Mouse (Mus musculus): ENCODE results near the gene Tldc2. TPM values are rescaled to one million over a fixed set of nuclear protein-coding genes. Genes with fewer than 3 reads are reported as not detected.

Gene Tldc2
- total RNA-seq, 1 experiment from 2014 or later = not detected

GRCm38 (mm10) chr2:157129096-157129495, 42.2 kb downstream of the Tldc2 start:
- DNase-seq = no peak

GRCm38 (mm10) chr2:157129601-157130164, 42.8 kb downstream of the Tldc2 start:
- no peak for DNase-seq

GRCm38 (mm10) chr2:157130813-157131514, 44.1 kb downstream of the Tldc2 start:
- no peak for DNase-seq

GRCm38 (mm10) chr2:157132086-157132485, 45.2 kb downstream of the Tldc2 start:
- DNase-seq = no peak

GRCm38 (mm10) chr2:157132686-157133540, 46.1 kb downstream of the Tldc2 start:
- no peak for DNase-seq

- no peak for DNase-seq
These were observed 47.1 kb downstream of the Tldc2 start for GRCm38 (mm10) chr2:157133769-157134478.

- peak; percentile 25 for DNase-seq
These were observed 47.6 kb downstream of the Tldc2 start for GRCm38 (mm10) chr2:157134479-157134931.

- peak; percentile 98 for DNase-seq
These were observed 48.2 kb downstream of the Tldc2 start, which contains the start of gene Samhd1 for GRCm38 (mm10) chr2:157135014-157135413. Samhd1 (minus strand) TSS chr2:157135265.

- DNase-seq = no peak
These were observed 48.8 kb downstream of the Tldc2 start for GRCm38 (mm10) chr2:157135529-157136120.

GRCm38 (mm10) chr2:157136176-157136575, 49.3 kb downstream of the Tldc2 start:
- no peak for DNase-seq

- DNase-seq = no peak
These were observed 49.8 kb downstream of the Tldc2 start for GRCm38 (mm10) chr2:157136646-157137045.

- DNase-seq = no peak
These were observed 51.3 kb downstream of the Tldc2 start for GRCm38 (mm10) chr2:157137959-157138731.

- DNase-seq = no peak
These were observed 52.0 kb downstream of the Tldc2 start for GRCm38 (mm10) chr2:157138808-157139207.

- DNase-seq = no peak
These were observed 52.5 kb downstream of the Tldc2 start for GRCm38 (mm10) chr2:157139251-157139802.

GRCm38 (mm10) chr2:157141962-157142361, 55.1 kb downstream of the Tldc2 start:
- DNase-seq = no peak

- DNase-seq = no peak
These were observed 57.3 kb downstream of the Tldc2 start for GRCm38 (mm10) chr2:157144132-157144531.

- DNase-seq = no peak
These were observed 58.3 kb downstream of the Tldc2 start for GRCm38 (mm10) chr2:157145173-157145572.
